Mouse (Mus musculus) megakaryocyte-erythroid progenitor cell, adult 5-6 weeks (primary cell): ENCODE measurements around the gene Rev1. TPM values are rescaled to one million over a fixed set of nuclear protein-coding genes. Genes with fewer than 3 reads are reported as not detected.

Experiments used
- total RNA-seq, 2 experiments: library from RNA; stranded (forward) in 1 of 2; stranded (reverse) in 1 of 2; fragments of 200-1000, 215-1000 nt in 1 of 2; fragments of >200 nt in 1 of 2; fragmentation: Nextera tagmentation in 1 of 2; gene quantifications; 2 replicates each; pipeline ENCODE4 v1.2.3; 2014 to 2017

Rev1 gene
- total RNA-seq, 2 experiments from 2014 or later: 45.0 to 56.6 TPM

Other genes starting within 250 kb of the Rev1 start
- gene Mitd1, start 239.4 kb downstream of the Rev1 start, total RNA-seq (2014; fragmentation: Nextera tagmentation): 35.8 and 79.7 TPM in 2 replicates
- 58.4 and 68.1 TPM in 2 replicates for gene Mitd1, start 239.4 kb downstream of the Rev1 start, total RNA-seq (2017)
- 306 and 339 TPM in 2 replicates for gene Mrpl30, start 239.3 kb downstream of the Rev1 start, total RNA-seq (2014; fragmentation: Nextera tagmentation)
- 255 and 318 TPM in 2 replicates for gene Mrpl30, start 239.3 kb downstream of the Rev1 start, total RNA-seq (2017)
- gene Lyg2, start 213.3 kb downstream of the Rev1 start, total RNA-seq (2014; fragmentation: Nextera tagmentation): not detected in 2 replicates
- not detected in 2 replicates for gene Lyg2, start 213.3 kb downstream of the Rev1 start, total RNA-seq (2017)
- not detected in 2 replicates for gene Lyg1, start 172.0 kb downstream of the Rev1 start, total RNA-seq (2014; fragmentation: Nextera tagmentation)
- gene Lyg1, start 172.0 kb downstream of the Rev1 start, total RNA-seq (2017): not detected in 2 replicates
- gene Txndc9, start 131.9 kb downstream of the Rev1 start, total RNA-seq (2014; fragmentation: Nextera tagmentation): 38.6 and 57.8 TPM in 2 replicates
- gene Txndc9, start 131.9 kb downstream of the Rev1 start, total RNA-seq (2017): 45.3 and 46.7 TPM in 2 replicates
- 70.2 and 75.0 TPM in 2 replicates for gene Eif5b, start 131.8 kb downstream of the Rev1 start, total RNA-seq (2014; fragmentation: Nextera tagmentation)
- gene Eif5b, start 131.8 kb downstream of the Rev1 start, total RNA-seq (2017): 40.3 and 66.8 TPM in 2 replicates